Mouse (Mus musculus) E14TG2a.4 (cell line): ENCODE data around the gene Gpr183.

ENCODE experiments used
- CTCF ChIP-seq: conservative IDR thresholded peaks from 2 replicates; pipeline ENCODE4 v1.5.1; 2014; ENCODE audit warnings: low read length
- POU5F1 ChIP-seq: IDR thresholded peaks from 2 replicates; pipeline ENCODE4 v1.6.1; 2014; ENCODE audit warnings: low read length, borderline replicate concordance

GRCm38 (mm10) chr14:121931594-121931993, 33.4 kb downstream of the Gpr183 start:
- TF ChIP-seq CTCF (no peak), POU5F1 (no peak)
